Mouse (Mus musculus) heart, adult 2 months (tissue): Measurements from ENCODE around the gene Gfod1. TPM values are rescaled to one million over a fixed set of nuclear protein-coding genes. Genes with fewer than 3 reads are reported as not detected.

ENCODE experiments used
- DNase-seq, 2 experiments: peaks; one replicate each; pipeline ENCODE4 v3.0.0; 2021
- H3K27ac ChIP-seq: fragments of 200-600 bp; 2 replicates; pipeline ENCODE4 v1.8.1; 2022
- H3K27me3 ChIP-seq: fragments of 200-500 bp; 2 replicates; pipeline ENCODE4 v1.6.1; 2012; ENCODE audit warnings: mild to moderate bottlenecking, low read length, inconsistent platforms, mixed read lengths; ENCODE audit not compliant: control insufficient read depth, insufficient read depth
- H3K36me3 ChIP-seq: fragments of 200-500 bp; 2 replicates; pipeline ENCODE4 v1.6.1; 2012; ENCODE audit warnings: low read length, inconsistent platforms; ENCODE audit not compliant: control insufficient read depth, insufficient read depth
- H3K4me1 ChIP-seq: fragments of 200-500 bp; 2 replicates; pipeline ENCODE4 v1.6.1; 2011; ENCODE audit warnings: low read length; ENCODE audit not compliant: control insufficient read depth, insufficient read depth
- H3K4me3 ChIP-seq: fragments of 200-600 bp; 2 replicates; pipeline ENCODE4 v1.8.1; 2022
- H3K79me2 ChIP-seq: fragments of 200-500 bp; replicated peaks from 2 replicates; pipeline ENCODE4 v1.6.1; 2012; ENCODE audit warnings: mild to moderate bottlenecking, inconsistent platforms, low read length, moderate library complexity, mixed read lengths; ENCODE audit not compliant: control insufficient read depth, insufficient read depth
- H3K9ac ChIP-seq: fragments of 200-500 bp; 2 replicates; pipeline ENCODE4 v1.6.1; 2012; ENCODE audit warnings: low read depth, mild to moderate bottlenecking, control low read depth, inconsistent platforms, low read length, mixed read lengths
- CTCF ChIP-seq: fragments of 200-600 bp; IDR thresholded peaks from 2 replicates; pipeline ENCODE4 v1.8.1; 2022; ENCODE audit warnings: antibody characterized with exemption, mild to moderate bottlenecking, moderate library complexity
- EP300 ChIP-seq: fragments of 200-500 bp; IDR thresholded peaks from 2 replicates; pipeline ENCODE4 v1.6.1; 2011; ENCODE audit warnings: low read depth, low read length, control low read depth; ENCODE audit not compliant: insufficient read depth
- POLR2A ChIP-seq: fragments of 200-500 bp; IDR thresholded peaks from 2 replicates; pipeline ENCODE4 v1.6.1; 2011; ENCODE audit warnings: mild to moderate bottlenecking, low read depth, low read length, control low read depth; ENCODE audit not compliant: insufficient read depth
- WGBS: fragments of 180-500 bp; shearing (Covaris S2); methylation state at CpG from one replicate; pipeline ENCODE4 v1.1.7; 2018; 5-methylcytosine and 5-hydroxymethylcytosine counted together
- intact Hi-C: fragments of 180-260 bp; cut with DNase I; formaldehyde crosslinking; loops from one replicate; pipeline ENCODE4 v1.15.1; 2025
- polyA plus RNA-seq: library from polyadenylated mRNA; depleted of rRNA; stranded (reverse); fragments of >200 nt; gene quantifications from 2 replicates; pipeline ENCODE4 v1.2.3, GENCODE M21; 2012
- total RNA-seq, 2 experiments: library from RNA; stranded (reverse); gene quantifications; 2 replicates each; pipeline ENCODE4 v1.2.3; 2021

Gene Gfod1
- total and polyA plus RNA-seq, 3 experiments = 9.5 to 34.1 (median 33.7) TPM

DNA sequence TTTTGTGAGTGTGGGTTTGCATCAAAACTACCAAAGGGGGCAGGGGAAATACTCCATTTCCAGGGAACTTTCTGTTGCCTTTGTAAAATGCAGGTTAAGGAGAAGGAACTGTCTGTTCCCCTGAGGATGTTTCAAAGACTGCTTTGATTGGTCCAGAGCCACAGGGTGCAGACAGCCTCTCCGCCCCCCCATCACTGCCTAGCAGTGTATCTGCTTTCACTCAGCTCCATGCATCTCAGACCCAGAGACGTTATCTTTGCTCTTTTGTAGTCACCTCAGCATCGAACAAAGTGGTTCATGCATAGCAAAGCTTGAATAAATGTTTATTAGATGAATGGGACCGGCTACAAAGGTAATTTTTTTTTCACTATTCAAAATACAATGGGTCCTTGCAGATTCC, 38.9 kb downstream of the Gfod1 start:
- no peak overlapping the region for H3K9ac ChIP-seq
- H3K36me3 ChIP-seq = no peaks in the 10 kb centered on the region
- 40% methylated on average over 4 of the region's 4 CpGs for WGBS
- no peak overlapping the region for H3K4me3 ChIP-seq
- peaks cover 29% of the 10 kb centered on the region for H3K4me1 ChIP-seq
- DNase-seq = no peak
- TF ChIP-seq EP300 = no peak
- no peak for TF ChIP-seq POLR2A
- TF ChIP-seq CTCF = no peak
- H3K79me2 ChIP-seq = peaks cover 3% of the 10 kb centered on the region
- no peaks in the 10 kb centered on the region for H3K27me3 ChIP-seq
- H3K27ac ChIP-seq = no peak overlapping the region
- intact Hi-C loops = no loop called here

DNA sequence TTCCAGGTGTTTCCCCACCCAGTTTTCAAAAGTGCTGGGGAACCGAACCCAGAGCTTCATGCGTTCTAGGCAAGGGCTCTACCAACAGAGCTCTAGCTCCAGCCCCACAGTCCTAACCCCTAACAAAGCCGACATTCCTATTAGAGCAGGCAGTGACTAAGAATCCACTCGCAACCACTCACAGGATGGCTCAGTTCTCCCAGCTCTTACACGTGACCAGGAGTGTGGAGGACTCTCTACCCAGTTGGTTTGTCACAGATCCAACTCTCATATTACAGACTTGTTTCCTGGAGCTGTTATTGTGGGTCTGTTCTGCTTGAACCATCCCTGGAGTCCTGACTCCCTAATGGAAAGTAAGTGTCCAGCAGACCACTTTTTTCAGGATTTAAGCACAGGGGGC, 40.3 kb downstream of the Gfod1 start:
- H3K27ac ChIP-seq = peak overlapping the region; percentile 53
- H3K27me3 ChIP-seq = no peaks in the 10 kb centered on the region
- H3K9ac ChIP-seq = no peak overlapping the region
- DNase-seq = no peak
- peaks cover 25% of the 10 kb centered on the region for H3K4me1 ChIP-seq
- no peaks in the 10 kb centered on the region for H3K36me3 ChIP-seq
- 38% methylated on average over 5 of the region's 5 CpGs for WGBS
- H3K79me2 ChIP-seq = peaks cover 5% of the 10 kb centered on the region
- no peak overlapping the region for H3K4me3 ChIP-seq
- TF ChIP-seq CTCF (no peak), EP300 (no peak), POLR2A (no peak)
- intact Hi-C loops = loop anchor here (5.0 kb wide), 1 partner anchor 39 kb away; the partner anchor contains the start of gene Gfod1

DNA sequence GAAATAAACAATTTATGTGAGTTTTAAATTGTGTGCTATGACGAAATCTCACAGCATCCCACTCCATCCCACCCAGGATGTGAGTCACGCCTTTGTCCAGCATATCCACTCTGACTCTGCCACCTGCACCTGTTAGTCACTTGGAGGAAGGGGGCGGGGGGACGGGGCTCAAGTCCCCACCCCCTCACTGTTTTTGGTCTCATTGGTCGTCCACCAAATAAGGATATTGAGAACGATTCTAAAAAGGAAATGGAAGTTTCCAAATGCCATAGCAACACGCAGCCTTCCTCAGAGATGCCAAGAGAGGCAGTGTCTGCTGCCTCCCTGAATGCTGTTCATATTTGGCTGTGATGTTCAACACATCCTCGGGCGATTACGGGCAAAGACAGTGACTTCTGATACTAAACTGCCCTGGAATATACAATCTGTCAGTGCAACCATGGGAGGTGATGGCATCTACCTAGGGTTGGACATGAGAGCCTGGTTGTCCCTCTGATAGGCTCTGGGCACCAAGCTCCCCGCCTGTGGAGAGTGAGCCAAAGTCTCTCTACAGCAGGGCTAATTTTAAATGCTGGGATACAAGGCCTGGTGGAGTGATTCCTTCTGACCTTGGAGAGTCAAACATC, 41.7 kb downstream of the Gfod1 start:
- DNase-seq = peak in 1 of 2 experiments; percentile 67
- Histone ChIP-seq H3K27ac (peak overlapping the region; percentile 61), H3K4me1 (peaks cover 25% of the 10 kb centered on the region), H3K27me3 (no peaks in the 10 kb centered on the region), H3K4me3 (no peak overlapping the region), H3K9ac (no peak overlapping the region), H3K79me2 (peaks cover 3% of the 10 kb centered on the region), H3K36me3 (no peaks in the 10 kb centered on the region)
- TF ChIP-seq POLR2A (no peak), CTCF (no peak), EP300 (no peak)
- WGBS = 48% methylated on average over 11 of the region's 11 CpGs
- intact Hi-C loops = loop anchor here (5.0 kb wide), 1 partner anchor 40 kb away; the partner anchor contains the start of gene Gfod1

DNA sequence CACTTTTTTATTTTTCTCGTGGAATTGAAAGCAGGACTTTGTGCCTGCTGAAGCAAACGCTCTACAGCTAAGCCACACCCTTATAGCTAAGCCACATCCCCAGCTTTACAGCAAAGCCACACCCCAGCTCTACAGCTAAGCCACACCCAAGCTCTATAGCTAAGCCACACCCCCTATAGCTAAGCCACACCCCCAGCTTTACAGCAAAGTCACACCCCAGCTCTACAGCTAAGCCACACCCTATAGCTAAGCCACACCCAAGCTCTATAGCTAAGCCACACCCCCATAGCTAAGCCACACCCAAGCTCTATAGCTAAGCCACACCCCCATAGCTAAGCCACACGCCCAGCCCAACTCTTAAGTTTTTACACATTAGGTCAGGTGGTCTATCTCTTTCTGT, 42.7 kb downstream of the Gfod1 start:
- H3K9ac ChIP-seq = no peak overlapping the region
- TF ChIP-seq CTCF (no peak), POLR2A (no peak), EP300 (no peak)
- H3K4me1 ChIP-seq = peaks cover 25% of the 10 kb centered on the region
- H3K27me3 ChIP-seq = no peaks in the 10 kb centered on the region
- WGBS = 78% methylated on average over 3 of the region's 3 CpGs
- H3K36me3 ChIP-seq = no peaks in the 10 kb centered on the region
- no peak overlapping the region for H3K4me3 ChIP-seq
- DNase-seq = no peak
- H3K27ac ChIP-seq = peak overlapping the region; percentile 61; the same call in 1 of the 2 replicates
- intact Hi-C loops = loop anchor here (5.0 kb wide), 1 partner anchor 41 kb away; the partner anchor contains the start of gene Gfod1
- peaks cover 2% of the 10 kb centered on the region for H3K79me2 ChIP-seq

DNA sequence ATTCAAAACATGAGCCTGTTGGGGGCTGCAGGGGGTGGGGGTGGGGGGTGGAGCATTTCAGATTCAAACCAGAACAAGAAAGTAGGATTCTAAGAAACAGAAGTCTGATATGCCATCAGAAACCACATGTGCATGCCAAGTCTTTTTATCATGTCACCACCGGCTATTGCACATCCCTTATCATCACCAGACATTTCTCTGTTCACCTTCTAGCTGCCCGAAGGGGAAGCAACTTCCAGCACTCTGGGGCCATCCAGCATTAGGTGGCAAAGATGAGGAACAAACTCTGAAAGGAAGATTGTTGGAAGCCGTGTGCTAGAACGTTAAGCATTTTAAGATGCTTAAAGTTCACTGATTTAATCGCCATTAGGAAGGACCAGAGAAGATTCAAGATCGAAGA, 43.2 kb downstream of the Gfod1 start:
- no peaks in the 10 kb centered on the region for H3K36me3 ChIP-seq
- intact Hi-C loops = loop anchor here (5.0 kb wide), 1 partner anchor 42 kb away; the partner anchor contains the start of gene Gfod1
- H3K27me3 ChIP-seq = no peaks in the 10 kb centered on the region
- H3K27ac ChIP-seq = no peak overlapping the region
- WGBS = 57% methylated on average over 6 of the region's 6 CpGs
- H3K79me2 ChIP-seq = peaks cover 2% of the 10 kb centered on the region
- TF ChIP-seq CTCF = no peak
- no peak for TF ChIP-seq POLR2A
- no peak for TF ChIP-seq EP300
- no peak overlapping the region for H3K4me3 ChIP-seq
- H3K4me1 ChIP-seq = peaks cover 22% of the 10 kb centered on the region
- no peak overlapping the region for H3K9ac ChIP-seq
- DNase-seq = no peak

DNA sequence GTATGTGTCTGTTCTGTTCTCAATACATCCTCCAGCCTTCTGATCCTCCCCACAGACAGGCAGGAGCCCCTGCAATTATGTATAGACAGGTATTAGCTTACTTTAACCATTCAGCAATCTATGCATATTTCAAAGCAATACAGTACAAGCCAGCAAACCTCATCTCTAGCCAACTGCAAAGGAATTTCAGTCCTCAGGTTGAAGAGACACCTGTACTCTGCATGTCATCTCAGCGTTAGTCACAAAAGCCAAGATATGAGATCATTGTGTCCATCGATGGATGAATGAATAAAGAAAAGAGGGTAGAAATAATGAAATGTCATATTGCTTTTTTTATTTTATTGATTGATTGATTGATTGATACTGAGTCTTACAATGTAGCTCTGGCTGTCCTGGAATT, 47.5 kb downstream of the Gfod1 start:
- Histone ChIP-seq H3K79me2 (peaks cover 3% of the 10 kb centered on the region; the same call in 1 of the 2 replicates), H3K27me3 (no peaks in the 10 kb centered on the region), H3K4me3 (no peak overlapping the region), H3K36me3 (peaks cover 3% of the 10 kb centered on the region; the same call in 1 of the 2 replicates), H3K4me1 (peaks cover 12% of the 10 kb centered on the region), H3K9ac (no peak overlapping the region), H3K27ac (no peak overlapping the region)
- DNase-seq = no peak
- no peak for TF ChIP-seq CTCF
- no peak for TF ChIP-seq EP300
- TF ChIP-seq POLR2A = no peak
- intact Hi-C loops = no loop called here
- 95% methylated on average over 2 of the region's 2 CpGs for WGBS
